Mouse (Mus musculus) olfactory bulb, adult 2 months (tissue): ENCODE results near the gene Ninj2.

Source experiments
- CTCF ChIP-seq: fragments of 200-500 bp; IDR thresholded peaks from 2 replicates; pipeline ENCODE4 v1.5.1; 2012; ENCODE audit warnings: low read depth, mild to moderate bottlenecking, low read length, moderate library complexity; ENCODE audit not compliant: insufficient read depth
- POLR2A ChIP-seq: fragments of 200-500 bp; IDR thresholded peaks from 2 replicates; pipeline ENCODE4 v1.6.1; 2012; ENCODE audit warnings: mild to moderate bottlenecking, low read depth, low read length, moderate library complexity; ENCODE audit not compliant: insufficient read depth

- TF ChIP-seq CTCF (no peak), POLR2A (no peak)
These were observed 97.8 kb downstream of the Ninj2 start for GRCm38 (mm10) chr6:120190912-120191311.
